Comparison of ENCODE assay signal across 10 mouse cellular contexts in the genomic region with DNA sequence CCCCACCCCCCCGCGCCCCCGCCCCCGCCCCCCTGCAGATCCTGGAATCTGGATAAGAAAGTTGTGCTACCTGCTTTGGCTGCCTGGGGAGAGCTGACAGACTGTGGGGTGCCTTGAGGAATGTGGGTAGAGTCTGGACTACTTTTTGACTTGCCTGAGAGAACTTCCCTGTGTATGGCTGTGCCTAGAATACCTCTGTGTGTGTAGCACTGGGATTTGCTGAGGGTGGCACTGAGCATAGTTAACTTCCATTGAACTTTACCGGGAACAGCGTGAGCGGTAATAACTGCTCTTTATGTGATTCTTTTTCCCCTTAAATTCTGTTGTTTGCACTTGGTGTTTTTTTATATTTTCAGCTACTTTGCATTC.
DNase-seq lines count a peak whose midpoint lies in the region; ATAC-seq lines count a peak whose summit lies in the region.
"Had no signal": no experiment of that assay in that cellular context is flagged by ENCODE, and none has a peak within 500 bp of the region (broad histone marks: within the 10 kb centered on the region; RNA-seq: fewer than 3 reads in every experiment).

No protein-coding gene starts in this region.

- no peaks in the 10 kb centered on the region for H3K9me3 ChIP-seq in heart, embryonic 14.5 days (ENCODE audit: control insufficient read depth, low read length)
- H3K9me3 ChIP-seq in midbrain, embryonic 11.5 days (ENCODE audit: control insufficient read depth, low read length) = no peaks in the 10 kb centered on the region
- no peaks in the 10 kb centered on the region for H3K9me3 ChIP-seq in midbrain, embryonic 14.5 days (ENCODE audit: control insufficient read depth, low read length)
- no peaks in the 10 kb centered on the region for H3K9me3 ChIP-seq in limb, embryonic 12.5 days
- H3K9me3 ChIP-seq in stomach, embryonic 16.5 days (replicated peaks; ENCODE audit: control insufficient read depth, low read length) = no peaks in the 10 kb centered on the region
- H3K9me3 ChIP-seq: megakaryocyte, embryonic 14.5 days had no signal

- H3K27ac ChIP-seq in heart, embryonic 14.5 days (replicated peaks in 1 of 2; ENCODE audit: control insufficient read depth in 1 of 2, insufficient read depth in 1 of 2, low read depth in 2 of 2, low read length in 2 of 2) = no peak overlapping the region
- H3K27ac ChIP-seq in midbrain, embryonic 11.5 days (ENCODE audit: low read depth, low read length) = no peak overlapping the region
- H3K27ac ChIP-seq in midbrain, embryonic 14.5 days (replicated peaks; ENCODE audit: low read depth, low read length) = no peak overlapping the region
- no peak overlapping the region for H3K27ac ChIP-seq in limb, embryonic 12.5 days
- H3K27ac ChIP-seq in stomach, embryonic 16.5 days (ENCODE audit: low read length) = no peak overlapping the region

- no peak for DNase-seq in heart, adult 9 months (ENCODE audit: low spot score in 2 of 2)
- DNase-seq in midbrain, embryonic 11.5 days (ENCODE audit: low spot score, missing footprints) = peak; percentile 81
- DNase-seq in midbrain, embryonic 14.5 days = no peak
- no peak for DNase-seq in yolk sac, embryonic 10.5 days (ENCODE audit: low spot score)

- ATAC-seq in heart, embryonic 14.5 days (ENCODE audit: insufficient number of reproducible peaks, insufficient read depth, low FRiP score, low read depth) = no peak
- peak; percentile 44; the same call in 1 of the 2 replicates for ATAC-seq in midbrain, embryonic 11.5 days (ENCODE audit: low FRiP score)
- ATAC-seq in midbrain, embryonic 14.5 days (ENCODE audit: low FRiP score, low TSS enrichment) = no peak
- ATAC-seq in limb, embryonic 12.5 days (ENCODE audit: insufficient number of reproducible peaks, insufficient read depth, low FRiP score, low TSS enrichment, low read depth) = peak; percentile 71; the same call in 1 of the 2 replicates
- ATAC-seq in stomach, embryonic 16.5 days (ENCODE audit: insufficient read depth, low FRiP score) = peak; percentile 40; the same call in 1 of the 2 replicates
- no peak for ATAC-seq in erythroid progenitor cell, adult 5-6 weeks (replicated peaks; ENCODE audit: low FRiP score, poor library complexity, severe bottlenecking)

- 0 out of 2 replicates have a peak overlapping the region, but pooled peaks have one; percentile 41 for H3K9ac ChIP-seq in heart, embryonic 14.5 days (ENCODE audit: low read length)
- H3K9ac ChIP-seq in midbrain, embryonic 11.5 days (ENCODE audit: low read length) = no peak overlapping the region
- H3K9ac ChIP-seq in midbrain, embryonic 14.5 days (replicated peaks; ENCODE audit: low read length) = no peak overlapping the region
- 0 out of 2 replicates have a peak overlapping the region, but pooled peaks have one; percentile 31 for H3K9ac ChIP-seq in limb, embryonic 12.5 days (replicated peaks)
- 0 out of 2 replicates have a peak overlapping the region, but pooled peaks have one; percentile 39 for H3K9ac ChIP-seq in stomach, embryonic 16.5 days (ENCODE audit: low read length)

- peak overlapping the region in 1 of 2 experiments; percentile 20; a peak in 2 of 4 replicates for H3K4me3 ChIP-seq in heart, embryonic 14.5 days (ENCODE audit: control insufficient read depth in 1 of 2, insufficient read depth in 1 of 2, low read depth in 1 of 2, low read length in 2 of 2)
- no peak overlapping the region for H3K4me3 ChIP-seq in midbrain, embryonic 11.5 days (ENCODE audit: low read depth, low read length)
- no peak overlapping the region for H3K4me3 ChIP-seq in midbrain, embryonic 14.5 days (replicated peaks; ENCODE audit: low read depth, low read length)
- H3K4me3 ChIP-seq in limb, embryonic 12.5 days (replicated peaks) = peak overlapping the region; percentile 23
- H3K4me3 ChIP-seq in stomach, embryonic 16.5 days (replicated peaks; ENCODE audit: low read length) = peak overlapping the region; percentile 27
- H3K4me3 ChIP-seq: megakaryocyte, embryonic 14.5 days had no signal

- no peaks in the 10 kb centered on the region for H3K36me3 ChIP-seq in heart, embryonic 14.5 days (ENCODE audit: control insufficient read depth, insufficient read depth, low read length)
- no peaks in the 10 kb centered on the region for H3K36me3 ChIP-seq in midbrain, embryonic 11.5 days (ENCODE audit: control insufficient read depth, insufficient read depth, low read length)
- no peaks in the 10 kb centered on the region for H3K36me3 ChIP-seq in midbrain, embryonic 14.5 days (ENCODE audit: control insufficient read depth, insufficient read depth, low read length)
- H3K36me3 ChIP-seq in limb, embryonic 12.5 days = no peaks in the 10 kb centered on the region
- no peaks in the 10 kb centered on the region for H3K36me3 ChIP-seq in stomach, embryonic 16.5 days (ENCODE audit: control insufficient read depth, insufficient read depth, low read length)

- peaks cover 17 to 46% of the 10 kb centered on the region in 2 experiments for H3K4me1 ChIP-seq in heart, embryonic 14.5 days (ENCODE audit: control insufficient read depth in 2 of 2, insufficient read depth in 2 of 2, low read length in 2 of 2)
- H3K4me1 ChIP-seq in midbrain, embryonic 11.5 days (ENCODE audit: control insufficient read depth, insufficient read depth, low read length) = peaks cover 19% of the 10 kb centered on the region
- peaks cover 15% of the 10 kb centered on the region; the same call in 1 of the 2 replicates for H3K4me1 ChIP-seq in midbrain, embryonic 14.5 days (ENCODE audit: control insufficient read depth, insufficient read depth, low read length)
- H3K4me1 ChIP-seq in limb, embryonic 12.5 days (replicated peaks) = peaks cover 33% of the 10 kb centered on the region
- peaks cover 5% of the 10 kb centered on the region for H3K4me1 ChIP-seq in stomach, embryonic 16.5 days (ENCODE audit: control insufficient read depth, insufficient read depth, low read length)

- no peaks in the 10 kb centered on the region for H3K27me3 ChIP-seq in heart, embryonic 14.5 days (ENCODE audit: control insufficient read depth, insufficient read depth, low read length)
- no peaks in the 10 kb centered on the region for H3K27me3 ChIP-seq in midbrain, embryonic 11.5 days (ENCODE audit: control insufficient read depth, insufficient read depth, low read length)
- H3K27me3 ChIP-seq in midbrain, embryonic 14.5 days (ENCODE audit: control insufficient read depth, insufficient read depth, low read length) = no peaks in the 10 kb centered on the region
- no peaks in the 10 kb centered on the region for H3K27me3 ChIP-seq in limb, embryonic 12.5 days
- H3K27me3 ChIP-seq in stomach, embryonic 16.5 days (ENCODE audit: control insufficient read depth, insufficient read depth, low read length) = no peaks in the 10 kb centered on the region
- H3K27me3 ChIP-seq: CH12.LX had no signal

- WGBS in heart, embryonic 14.5 days = 10% methylated on average over 7 of the region's 7 CpGs
- WGBS in midbrain, embryonic 11.5 days = 16% methylated on average over 7 of the region's 7 CpGs
- WGBS in midbrain, embryonic 14.5 days = 19% methylated on average over 7 of the region's 7 CpGs
- 17% methylated on average over 7 of the region's 7 CpGs for WGBS in limb, embryonic 12.5 days
- WGBS in stomach, embryonic 16.5 days = 19% methylated on average over 6 of the region's 7 CpGs

- H3K4me2 ChIP-seq in heart, embryonic 14.5 days (ENCODE audit: low read length) = peak overlapping the region; percentile 56
- H3K4me2 ChIP-seq in midbrain, embryonic 11.5 days = no peak overlapping the region
- no peak overlapping the region for H3K4me2 ChIP-seq in midbrain, embryonic 14.5 days (ENCODE audit: low read length)
- H3K4me2 ChIP-seq in limb, embryonic 12.5 days = peak overlapping the region; percentile 49
- H3K4me2 ChIP-seq in stomach, embryonic 16.5 days (ENCODE audit: low read depth, low read length) = peak overlapping the region; percentile 47

Comparison
In these comparisons a context has a peak if more than half of its experiments do, and no peak if none do; other contexts are left out.
1. ATAC-seq: peak in midbrain, embryonic 11.5 days (single experiment), limb, embryonic 12.5 days (single experiment) and stomach, embryonic 16.5 days (single experiment); none in heart, embryonic 14.5 days (single experiment), midbrain, embryonic 14.5 days (single experiment) and erythroid progenitor cell, adult 5-6 weeks (single experiment).
2. H3K4me2 ChIP-seq: peak in heart, embryonic 14.5 days (single experiment), limb, embryonic 12.5 days (single experiment) and stomach, embryonic 16.5 days (single experiment); none in midbrain, embryonic 11.5 days (single experiment) and midbrain, embryonic 14.5 days (single experiment).
3. H3K4me3 ChIP-seq: peak in limb, embryonic 12.5 days (single experiment) and stomach, embryonic 16.5 days (single experiment); none in midbrain, embryonic 11.5 days (single experiment) and midbrain, embryonic 14.5 days (single experiment).
4. H3K9ac ChIP-seq: peak in heart, embryonic 14.5 days (single experiment), limb, embryonic 12.5 days (single experiment) and stomach, embryonic 16.5 days (single experiment); none in midbrain, embryonic 11.5 days (single experiment) and midbrain, embryonic 14.5 days (single experiment).